Mouse (Mus musculus) forebrain, embryonic 14.5 days (tissue): ENCODE measurements at regions not wholly inside any gene's neighbourhood (a gene's known extent, or its start where the extent isn't known, plus 50 kb on each side); places are given as distances from the start of the nearest gene placed in this dataset.
A peak's percentile ranks its signal among the peaks of the same experiment; 100 is the strongest.

Experiments
- ATAC-seq: fragments of 200-750 bp; cut with Nextera tagmentation; 2 replicates; pipeline ENCODE4 v1.8.0; 2017; ENCODE audit warnings: mild to moderate bottlenecking, moderate library complexity
- DNase-seq: peaks from one replicate; pipeline ENCODE4 v3.0.0-alpha.2; 2015; ENCODE audit warnings: low spot score
- H3K27ac ChIP-seq: fragments of 300-500 bp; sonication (generic); 2 replicates; pipeline ENCODE4 v1.5.1; 2014; ENCODE audit warnings: low read depth, mild to moderate bottlenecking, control low read depth, low read length, moderate library complexity
- H3K27me3 ChIP-seq: fragments of 300-500 bp; sonication (generic); replicated peaks from 2 replicates; pipeline ENCODE4 v1.6.1; 2014; ENCODE audit warnings: low read length, control low read depth, mixed read lengths; ENCODE audit not compliant: control insufficient read depth, insufficient read depth
- H3K36me3 ChIP-seq: fragments of 300-500 bp; sonication (generic); 2 replicates; pipeline ENCODE4 v1.6.1; 2014; ENCODE audit warnings: low read length, control low read depth; ENCODE audit not compliant: control insufficient read depth, insufficient read depth
- H3K4me1 ChIP-seq: fragments of 300-500 bp; sonication (generic); 2 replicates; pipeline ENCODE4 v1.6.1; 2014; ENCODE audit warnings: antibody characterized with exemption, low read length, control low read depth; ENCODE audit not compliant: control insufficient read depth, insufficient read depth
- H3K4me2 ChIP-seq: fragments of 300-500 bp; sonication (generic); 2 replicates; pipeline ENCODE4 v1.6.1; 2014; ENCODE audit warnings: mild to moderate bottlenecking, control low read depth, low read length
- H3K4me3 ChIP-seq: fragments of 300-500 bp; sonication (generic); 2 replicates; pipeline ENCODE4 v1.5.1; 2014; ENCODE audit warnings: low read depth, low read length, control low read depth
- H3K9ac ChIP-seq: fragments of 300-500 bp; sonication (generic); 2 replicates; pipeline ENCODE4 v1.6.1; 2014; ENCODE audit warnings: mild to moderate bottlenecking, low read length, control low read depth, moderate library complexity
- H3K9me3 ChIP-seq: fragments of 300-500 bp; sonication (generic); replicated peaks from 2 replicates; pipeline ENCODE4 v1.6.1; 2016; ENCODE audit warnings: low read length, control low read depth, mixed read lengths; ENCODE audit not compliant: control insufficient read depth
- WGBS: fragments of 180-500 bp; shearing (Covaris S2); extraction: QIAGEN DNeasy Blood & Tissue Kit; methylation state at CpG from one replicate; pipeline ENCODE4 v1.1.7; 2014; 5-methylcytosine and 5-hydroxymethylcytosine counted together

DNA sequence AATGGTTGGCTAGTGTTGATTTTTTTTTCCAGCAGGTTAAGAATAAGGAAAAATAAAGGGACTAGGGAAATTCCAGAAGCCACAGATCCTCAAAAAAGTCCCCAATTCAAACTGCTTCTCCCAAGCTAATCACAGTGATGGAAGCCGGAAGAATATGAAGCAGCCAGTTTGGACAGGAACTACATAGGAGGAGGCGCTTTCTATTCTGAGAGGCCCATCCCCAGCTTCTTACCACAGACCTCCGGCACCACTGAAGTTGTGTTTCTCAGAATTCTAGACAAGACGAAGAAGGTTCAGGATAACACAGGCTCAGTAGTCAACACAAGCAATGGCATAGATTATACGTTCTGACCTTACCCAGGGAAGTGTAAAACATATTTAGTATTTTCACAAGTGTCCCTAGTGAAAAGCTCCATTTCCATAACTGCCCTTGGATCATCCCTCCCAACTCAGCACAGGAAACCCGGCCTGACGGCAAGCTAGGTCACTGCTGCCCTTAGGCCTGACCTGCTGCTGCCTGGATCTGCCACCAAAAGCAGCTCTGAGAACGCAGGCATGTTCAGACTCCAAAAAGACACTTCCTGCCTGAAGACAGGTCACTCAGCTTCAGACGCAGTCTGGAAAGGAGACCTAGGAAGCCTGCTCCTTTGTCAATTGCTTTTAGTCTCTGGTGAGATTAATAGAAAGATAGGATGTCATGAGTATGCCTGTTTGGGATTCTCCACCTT is 97.2 kb upstream of the Tmc1 start:
- Histone ChIP-seq H3K27ac (no peak overlapping the region), H3K9me3 (no peaks in the 10 kb centered on the region), H3K9ac (no peak overlapping the region), H3K36me3 (no peaks in the 10 kb centered on the region), H3K4me2 (no peak overlapping the region), H3K27me3 (no peaks in the 10 kb centered on the region), H3K4me3 (no peak overlapping the region), H3K4me1 (no peaks in the 10 kb centered on the region)
- WGBS = 88% methylated on average over 9 of the region's 9 CpGs
- no peak for ATAC-seq
- no peak for DNase-seq

- no peaks in the 10 kb centered on the region for H3K27me3 ChIP-seq
- H3K27ac ChIP-seq = no peak overlapping the region
- no peaks in the 10 kb centered on the region for H3K36me3 ChIP-seq
- H3K4me1 ChIP-seq = no peaks in the 10 kb centered on the region
- no peak overlapping the region for H3K9ac ChIP-seq
- no peak overlapping the region for H3K4me3 ChIP-seq
- no peaks in the 10 kb centered on the region for H3K9me3 ChIP-seq
- ATAC-seq = no peak
- H3K4me2 ChIP-seq = no peak overlapping the region
- no peak for DNase-seq
Measured at GRCm38 (mm10) chr19:21049301-21049700, 95.3 kb upstream of the Tmc1 start.

DNA sequence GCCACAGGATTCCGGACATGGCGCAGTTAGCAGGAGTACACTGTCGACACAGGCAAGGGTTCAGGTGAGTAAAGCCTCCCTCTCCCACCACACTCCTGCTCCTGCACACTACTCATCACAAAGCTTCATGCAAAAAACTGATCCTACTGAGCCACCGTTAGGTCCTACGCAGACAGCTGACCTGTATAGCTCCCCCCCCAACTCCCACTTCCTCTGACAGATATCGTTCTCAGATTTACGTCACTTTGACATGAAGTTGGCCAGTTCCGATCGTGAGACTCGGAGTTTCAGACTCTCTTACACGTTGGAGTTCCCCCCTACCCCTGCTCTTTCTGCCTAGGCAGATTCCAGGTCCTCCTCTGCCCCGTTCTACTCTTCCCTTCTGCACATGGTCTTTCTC is 91.6 kb upstream of the Tmc1 start:
- no peak for ATAC-seq
- DNase-seq = no peak
- Histone ChIP-seq H3K4me3 (no peak overlapping the region), H3K9ac (no peak overlapping the region), H3K4me2 (no peak overlapping the region), H3K36me3 (no peaks in the 10 kb centered on the region), H3K27ac (no peak overlapping the region), H3K4me1 (no peaks in the 10 kb centered on the region), H3K27me3 (no peaks in the 10 kb centered on the region), H3K9me3 (no peaks in the 10 kb centered on the region; the same call in 1 of the 2 replicates)
- WGBS = 87% methylated on average over 12 of the region's 12 CpGs

GRCm38 (mm10) chr19:21043958-21044357 is 90.0 kb upstream of the Tmc1 start:
- no peaks in the 10 kb centered on the region; the same call in 1 of the 2 replicates for H3K9me3 ChIP-seq
- no peak overlapping the region for H3K4me2 ChIP-seq
- no peaks in the 10 kb centered on the region for H3K27me3 ChIP-seq
- no peak for DNase-seq
- no peak overlapping the region for H3K27ac ChIP-seq
- no peaks in the 10 kb centered on the region for H3K36me3 ChIP-seq
- H3K4me1 ChIP-seq = no peaks in the 10 kb centered on the region
- H3K4me3 ChIP-seq = no peak overlapping the region
- ATAC-seq = no peak
- H3K9ac ChIP-seq = no peak overlapping the region
- WGBS = 96% methylated on average over 4 of the region's 4 CpGs

DNA sequence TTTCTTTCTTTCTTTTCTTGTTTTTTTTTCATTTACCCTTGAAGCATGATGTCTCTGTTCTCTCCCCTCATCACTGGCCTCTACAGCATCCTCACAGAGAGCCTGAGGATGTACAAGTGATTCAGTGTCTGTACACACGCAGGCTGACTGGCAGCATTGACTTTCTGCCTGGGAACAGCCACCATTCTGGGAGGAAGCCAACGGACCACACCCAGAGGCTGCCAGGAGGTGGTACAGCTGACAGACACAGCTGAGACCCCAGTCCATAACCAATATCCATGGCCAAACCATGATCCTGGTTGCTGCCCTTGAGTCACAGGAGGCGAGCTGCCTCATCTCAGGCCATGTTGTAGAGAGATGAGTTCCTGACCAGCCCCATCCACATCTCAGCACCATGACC is 88.5 kb upstream of the Tmc1 start:
- H3K27me3 ChIP-seq = no peaks in the 10 kb centered on the region
- DNase-seq (no peak), ATAC-seq (no peak)
- H3K4me1 ChIP-seq = no peaks in the 10 kb centered on the region
- H3K4me3 ChIP-seq = no peak overlapping the region
- H3K36me3 ChIP-seq = no peaks in the 10 kb centered on the region
- H3K9ac ChIP-seq = no peak overlapping the region
- 86% methylated on average over 3 of the region's 3 CpGs for WGBS
- no peak overlapping the region for H3K4me2 ChIP-seq
- no peak overlapping the region for H3K27ac ChIP-seq
- no peaks in the 10 kb centered on the region; the same call in 1 of the 2 replicates for H3K9me3 ChIP-seq

DNA sequence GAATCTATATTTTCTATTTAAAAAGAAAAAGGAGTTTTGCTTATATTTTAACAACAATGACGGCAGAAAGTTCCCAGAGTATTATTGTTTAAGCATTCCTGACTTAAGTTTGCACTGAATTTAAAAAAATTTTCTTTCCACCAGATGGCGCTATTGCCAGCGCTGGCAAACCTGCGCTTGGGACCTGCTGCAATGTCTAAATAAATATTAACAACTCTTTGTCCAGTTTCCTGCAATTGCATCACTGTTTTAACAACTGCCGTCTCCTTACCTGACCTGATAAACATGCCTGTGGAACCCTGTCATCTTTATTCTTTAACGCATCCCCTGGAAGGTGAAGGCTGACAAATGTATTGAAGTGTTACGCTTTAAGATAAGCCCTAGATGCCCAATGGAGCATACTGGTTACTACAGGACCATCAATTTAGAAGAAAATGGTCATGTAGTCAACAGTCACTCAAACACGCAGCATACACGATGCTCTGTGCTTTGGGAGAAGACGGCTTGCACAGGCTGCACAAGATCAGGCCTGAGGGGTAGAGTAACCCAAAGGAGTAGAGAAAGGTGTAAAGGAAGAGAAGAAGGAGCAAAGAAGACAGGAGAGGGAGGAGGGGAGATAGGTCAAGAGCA is 83.6 kb upstream of the Tmc1 start:
- no peaks in the 10 kb centered on the region for H3K36me3 ChIP-seq
- no peaks in the 10 kb centered on the region for H3K9me3 ChIP-seq
- peak; percentile 80 for DNase-seq
- no peak overlapping the region for H3K4me2 ChIP-seq
- ATAC-seq = peak; percentile 75
- H3K9ac ChIP-seq = no peak overlapping the region
- WGBS = 49% methylated on average over 10 of the region's 10 CpGs
- H3K4me1 ChIP-seq = 0 out of 2 replicates have a peak, but pooled peaks cover 4% of the 10 kb centered on the region
- H3K27me3 ChIP-seq = no peaks in the 10 kb centered on the region
- H3K4me3 ChIP-seq = no peak overlapping the region
- H3K27ac ChIP-seq = no peak overlapping the region

DNA sequence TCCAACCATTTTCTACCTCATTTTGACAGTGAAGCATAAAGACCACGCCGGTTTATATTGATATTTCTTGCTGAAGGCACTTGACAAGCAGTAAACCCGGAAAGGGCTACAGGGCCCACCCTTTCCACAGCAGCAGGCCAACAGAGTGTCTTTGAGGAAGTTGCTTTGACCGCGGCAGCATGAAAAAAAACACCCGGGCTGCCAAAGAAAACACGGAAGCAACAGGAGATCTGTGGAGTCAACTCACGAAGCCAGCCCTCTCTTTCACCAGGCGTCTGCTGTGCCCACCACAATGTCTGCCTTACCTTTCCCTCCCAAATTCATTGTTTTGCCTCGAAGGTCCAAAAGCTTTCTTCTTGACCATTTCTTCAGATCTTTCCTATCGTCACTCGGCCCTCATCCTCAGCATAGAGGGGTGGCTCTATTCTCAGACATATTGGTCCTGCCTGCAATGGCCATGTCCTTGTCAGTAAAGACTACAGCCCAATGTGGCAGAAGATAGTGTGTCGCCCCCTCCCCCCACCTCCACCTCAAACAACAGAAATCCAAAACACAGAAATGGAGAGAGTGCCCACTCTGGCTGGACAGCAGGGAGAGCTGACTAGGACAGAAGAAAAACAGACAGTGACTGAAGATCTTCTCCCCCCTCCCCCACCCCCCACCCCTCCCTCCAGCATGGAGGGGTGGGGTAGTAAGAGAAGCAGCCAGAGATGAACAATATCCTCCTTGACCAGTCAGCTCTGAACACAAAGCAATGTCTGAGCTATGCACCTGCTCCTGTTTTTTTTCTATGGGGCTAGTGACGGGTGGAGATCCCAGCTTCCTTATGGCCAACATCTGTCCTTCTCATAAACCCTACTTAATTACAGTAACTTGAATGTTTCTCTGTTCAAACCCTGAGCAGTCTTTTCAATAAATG is 82.8 kb upstream of the Tmc1 start:
- DNase-seq = no peak

GRCm38 (mm10) chr19:21035505-21035904 is 81.5 kb upstream of the Tmc1 start:
- H3K27me3 ChIP-seq = no peaks in the 10 kb centered on the region
- DNase-seq (no peak), ATAC-seq (no peak)
- H3K9me3 ChIP-seq = no peaks in the 10 kb centered on the region
- H3K4me1 ChIP-seq = 0 out of 2 replicates have a peak, but pooled peaks cover 4% of the 10 kb centered on the region
- no peak overlapping the region for H3K27ac ChIP-seq
- H3K36me3 ChIP-seq = no peaks in the 10 kb centered on the region
- no peak overlapping the region for H3K9ac ChIP-seq
- no peak overlapping the region for H3K4me3 ChIP-seq
- H3K4me2 ChIP-seq = no peak overlapping the region
- 91% methylated on average over 4 of the region's 4 CpGs for WGBS

More for the DNA sequence above, 82.8 kb upstream of the Tmc1 start:
- H3K27ac ChIP-seq = no peak overlapping the region
- WGBS = 75% methylated on average over 14 of the region's 14 CpGs
- ATAC-seq = peak; percentile 57
- no peak overlapping the region for H3K4me2 ChIP-seq
- H3K9me3 ChIP-seq = no peaks in the 10 kb centered on the region
- 0 out of 2 replicates have a peak, but pooled peaks cover 4% of the 10 kb centered on the region for H3K4me1 ChIP-seq
- H3K27me3 ChIP-seq = no peaks in the 10 kb centered on the region
- no peaks in the 10 kb centered on the region for H3K36me3 ChIP-seq
- no peak overlapping the region for H3K4me3 ChIP-seq
- H3K9ac ChIP-seq = no peak overlapping the region
